Mouse (Mus musculus): ENCODE measurements around the gene Sema4g.

DNA sequence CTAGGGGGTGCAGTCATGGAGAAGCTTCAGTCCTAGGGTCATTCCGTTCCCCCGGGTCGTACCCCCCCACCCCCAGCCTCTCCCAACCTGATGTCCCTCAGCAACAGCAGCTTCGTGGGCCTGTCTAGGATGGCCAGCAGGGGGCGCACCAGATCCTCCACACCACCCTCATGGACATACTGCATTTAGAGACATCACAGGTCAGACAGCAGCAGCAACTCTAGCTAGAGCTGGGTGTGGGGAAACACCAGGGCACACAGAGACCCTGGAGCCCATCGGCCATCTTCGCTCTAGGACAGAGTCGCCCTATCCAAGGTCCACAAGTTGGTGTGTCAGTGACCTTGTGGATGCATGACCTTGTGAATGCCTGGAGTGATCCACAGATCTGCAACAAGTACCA is 41.2 kb downstream of the Sema4g start:
- TF ChIP-seq CTCF (conservative IDR thresholded peaks at IDR 0.05; ENCODE audit: low read length) (peak; percentile 76), NANOG (IDR thresholded peaks at IDR 0.05; ENCODE audit: borderline replicate concordance, low read length) (no peak), POU5F1 (IDR thresholded peaks at IDR 0.05; ENCODE audit: borderline replicate concordance, low read length) (no peak)
